Mouse (Mus musculus): ENCODE results near the gene Phkg1.

DNA sequence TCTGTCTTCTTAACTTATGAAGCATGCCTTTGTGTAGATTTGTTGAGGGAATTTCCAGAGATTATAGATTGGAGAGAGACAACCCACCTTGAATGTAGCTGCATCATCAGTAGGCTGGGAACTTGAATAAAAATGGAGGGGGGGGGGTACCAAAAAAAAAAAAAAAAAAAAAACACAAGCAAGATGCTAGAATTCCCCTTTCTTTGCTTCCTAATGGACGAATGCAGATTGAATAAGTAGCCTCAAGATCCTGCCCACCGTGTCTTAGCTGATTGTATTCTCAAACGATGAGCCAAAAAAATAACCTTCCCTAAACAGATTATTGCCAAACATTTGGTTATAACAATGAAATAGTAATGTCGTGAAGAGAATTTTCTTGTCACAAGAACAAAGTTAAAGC is 9.4 kb upstream of the Phkg1 start:
- TF ChIP-seq CTCF (IDR thresholded peaks at IDR 0.05; ENCODE audit: low read depth, low read length) (no peak), POLR2A (IDR thresholded peaks at IDR 0.05; ENCODE audit: borderline replicate concordance, low read depth, low read length) (no peak)

All from bone marrow macrophage, adult 2 months (primary cell).